Mouse (Mus musculus) kidney, postnatal 0 days (tissue): ENCODE results near the gene Llph. TPM values are rescaled to one million over a fixed set of nuclear protein-coding genes. Genes with fewer than 3 reads are reported as not detected.

Experiments used
- ATAC-seq: fragments of 200-750 bp; cut with Nextera tagmentation; replicated peaks from 2 replicates; pipeline ENCODE4 v1.8.0; 2017; ENCODE audit warnings: low read depth, moderate number of reproducible peaks, moderate TSS enrichment, moderate library complexity; ENCODE audit not compliant: low FRiP score
- DNase-seq: peaks from one replicate; pipeline ENCODE4 v3.0.0-alpha.2; 2016; ENCODE audit warnings: low spot score
- H3K27ac ChIP-seq: fragments of 300-500 bp; sonication (generic); 2 replicates; pipeline ENCODE4 v1.5.1; 2014; ENCODE audit warnings: mild to moderate bottlenecking
- H3K27me3 ChIP-seq: fragments of 300-500 bp; sonication (generic); 2 replicates; pipeline ENCODE4 v1.6.1; 2014; ENCODE audit warnings: low read length, mixed read lengths; ENCODE audit not compliant: insufficient read depth
- H3K36me3 ChIP-seq: fragments of 300-500 bp; sonication (generic); 2 replicates; pipeline ENCODE4 v1.6.1; 2014; ENCODE audit warnings: low read length, mixed read lengths; ENCODE audit not compliant: insufficient read depth
- H3K4me1 ChIP-seq: fragments of 300-500 bp; sonication (generic); replicated peaks from 2 replicates; pipeline ENCODE4 v1.6.1; 2014; ENCODE audit warnings: antibody characterized with exemption, low read length, mixed read lengths; ENCODE audit not compliant: insufficient read depth
- H3K4me2 ChIP-seq: fragments of 300-500 bp; sonication (generic); 2 replicates; pipeline ENCODE4 v1.6.1; 2014; ENCODE audit warnings: mild to moderate bottlenecking, low read length, moderate library complexity, mixed read lengths
- H3K4me3 ChIP-seq: fragments of 300-500 bp; sonication (generic); replicated peaks from 2 replicates; pipeline ENCODE4 v1.5.1; 2014; ENCODE audit warnings: low read depth, low read length
- H3K9ac ChIP-seq: fragments of 300-500 bp; sonication (generic); 2 replicates; pipeline ENCODE4 v1.6.1; 2014; ENCODE audit warnings: low read depth, low read length
- H3K9me3 ChIP-seq: fragments of 300-500 bp; sonication (generic); replicated peaks from 2 replicates; pipeline ENCODE4 v1.6.1; 2016; ENCODE audit warnings: low read length, inconsistent platforms, mixed read lengths
- CTCF ChIP-seq: IDR thresholded peaks from 2 replicates; pipeline ENCODE4 v1.5.1; 2016; ENCODE audit warnings: antibody characterized with exemption, low read depth, mild to moderate bottlenecking, moderate library complexity
- WGBS: fragments of 180-500 bp; shearing (Covaris S2); extraction: QIAGEN DNeasy Blood & Tissue Kit; methylation state at CpG from one replicate; pipeline ENCODE4 v1.1.7; 2014; 5-methylcytosine and 5-hydroxymethylcytosine counted together
- polyA plus RNA-seq: library from polyadenylated mRNA; unstranded; fragments of >200 nt; fragmentation: Nextera tagmentation; extraction: Ambion mirVana; gene quantifications from 2 replicates; pipeline ENCODE4 v1.2.1, GENCODE M21; 2015

The Llph gene
- polyA plus RNA-seq, 1 experiment from 2014 or later: 54.3 TPM

GRCm38 (mm10) chr10:120218996-120219395 is 7.9 kb upstream of the Llph start:
- Histone ChIP-seq H3K27ac (no peak overlapping the region), H3K4me1 (no peaks in the 10 kb centered on the region), H3K4me2 (no peak overlapping the region), H3K9ac (no peak overlapping the region), H3K4me3 (no peak overlapping the region), H3K9me3 (no peaks in the 10 kb centered on the region), H3K27me3 (no peaks in the 10 kb centered on the region), H3K36me3 (peaks cover 16% of the 10 kb centered on the region)
- ATAC-seq (no peak), DNase-seq (no peak)
- no peak for TF ChIP-seq CTCF
- 87% methylated on average over 10 of the region's 10 CpGs for WGBS

DNA sequence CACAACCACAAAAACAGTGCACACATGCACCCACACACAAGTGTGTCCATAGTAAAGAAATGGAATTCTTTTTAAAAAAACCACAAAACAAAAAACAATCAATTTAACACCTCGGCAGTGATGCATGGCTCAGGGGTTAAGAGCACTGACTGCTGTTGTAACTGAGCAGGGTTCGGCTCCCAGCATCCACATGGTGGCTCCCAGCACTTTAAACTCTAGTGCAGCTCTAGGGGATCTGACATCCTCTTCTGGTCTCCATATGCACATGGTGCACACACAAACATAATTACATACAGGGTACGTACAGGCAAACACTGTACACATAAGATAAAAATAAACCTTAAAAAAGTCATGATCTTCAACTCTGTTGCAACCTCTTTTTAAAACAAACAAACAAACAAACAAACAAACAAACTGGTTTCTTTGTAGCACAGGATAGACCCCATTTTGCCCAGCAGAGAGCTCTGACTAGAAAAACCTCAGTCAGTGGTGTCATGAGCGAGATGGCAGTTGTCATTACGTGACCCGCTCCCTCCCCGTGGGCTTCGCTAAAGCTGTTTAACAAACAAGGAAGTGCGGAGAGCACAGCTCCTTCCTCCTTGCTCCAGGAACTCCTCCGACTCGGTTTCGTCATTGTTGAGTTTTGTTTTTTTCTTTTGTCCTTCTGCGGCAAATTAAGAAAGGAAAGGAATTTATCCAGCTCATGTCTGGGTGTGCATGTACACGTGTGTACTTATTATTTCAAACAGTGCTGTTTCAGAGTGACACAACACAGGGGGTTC is 7.1 kb upstream of the Llph start:
- Histone ChIP-seq H3K27me3 (no peaks in the 10 kb centered on the region), H3K9me3 (no peaks in the 10 kb centered on the region), H3K4me2 (no peak overlapping the region), H3K4me3 (no peak overlapping the region), H3K4me1 (no peaks in the 10 kb centered on the region), H3K9ac (no peak overlapping the region), H3K27ac (peak overlapping the region; percentile 31; the same call in 1 of the 2 replicates), H3K36me3 (peaks cover 16% of the 10 kb centered on the region)
- ATAC-seq: no peak
- TF ChIP-seq CTCF: no peak
- 78% methylated on average over 14 of the region's 14 CpGs for WGBS
- no peak for DNase-seq

DNA sequence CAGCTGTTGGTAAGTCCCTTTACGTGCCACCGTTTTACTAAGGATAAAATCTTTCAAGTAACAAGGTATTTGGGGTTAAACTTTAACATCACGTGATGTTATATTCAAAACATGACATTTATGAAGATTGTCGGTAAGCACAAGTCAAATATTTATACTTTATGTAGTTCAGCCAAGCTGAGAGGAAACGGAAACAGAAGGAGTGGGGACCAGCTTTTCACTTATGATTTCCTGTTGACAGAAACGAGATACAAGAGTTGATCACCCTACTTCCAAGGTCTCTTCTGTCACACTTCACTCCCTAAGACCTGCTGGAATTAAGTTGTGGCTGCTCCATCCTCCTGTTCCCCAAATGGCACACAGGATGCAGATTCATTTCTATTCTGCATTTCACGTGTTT is 6.1 kb upstream of the Llph start:
- WGBS: 66% methylated on average over 7 of the region's 7 CpGs
- H3K27ac ChIP-seq: no peak overlapping the region

GRCm38 (mm10) chr10:120231718-120232117 is 4.8 kb downstream of the Llph start:
- H3K4me3 ChIP-seq: no peak overlapping the region
- no peak overlapping the region for H3K4me2 ChIP-seq
- H3K9me3 ChIP-seq: no peaks in the 10 kb centered on the region
- ATAC-seq (no peak), DNase-seq (peak; percentile 79)
- H3K9ac ChIP-seq: no peak overlapping the region
- WGBS: 40% methylated on average over 5 of the region's 5 CpGs
- no peak overlapping the region for H3K27ac ChIP-seq
- H3K27me3 ChIP-seq: no peaks in the 10 kb centered on the region
- peak; percentile 86 for TF ChIP-seq CTCF
- H3K36me3 ChIP-seq: peaks cover 18% of the 10 kb centered on the region
- H3K4me1 ChIP-seq: peaks cover 6% of the 10 kb centered on the region; the same call in 1 of the 2 replicates

More for the DNA sequence above, 6.1 kb upstream of the Llph start:
- Histone ChIP-seq H3K36me3 (peaks cover 15% of the 10 kb centered on the region), H3K4me2 (no peak overlapping the region), H3K4me1 (no peaks in the 10 kb centered on the region), H3K9me3 (no peaks in the 10 kb centered on the region), H3K27me3 (no peaks in the 10 kb centered on the region), H3K4me3 (no peak overlapping the region), H3K9ac (no peak overlapping the region)
- no peak for ATAC-seq
- TF ChIP-seq CTCF: no peak
- no peak for DNase-seq

GRCm38 (mm10) chr10:120233655-120234367 is 6.9 kb downstream of the Llph start:
- no peaks in the 10 kb centered on the region for H3K9me3 ChIP-seq
- DNase-seq (peak; percentile 89), ATAC-seq (peak; percentile 55)
- H3K27ac ChIP-seq: no peak overlapping the region
- no peak overlapping the region for H3K4me3 ChIP-seq
- 25% methylated on average over 18 of the region's 18 CpGs for WGBS
- H3K4me2 ChIP-seq: peak overlapping the region; percentile 29
- no peak overlapping the region for H3K9ac ChIP-seq
- no peaks in the 10 kb centered on the region for H3K4me1 ChIP-seq
- TF ChIP-seq CTCF: peak; percentile 91
- no peaks in the 10 kb centered on the region for H3K27me3 ChIP-seq
- H3K36me3 ChIP-seq: peaks cover 15% of the 10 kb centered on the region

DNA sequence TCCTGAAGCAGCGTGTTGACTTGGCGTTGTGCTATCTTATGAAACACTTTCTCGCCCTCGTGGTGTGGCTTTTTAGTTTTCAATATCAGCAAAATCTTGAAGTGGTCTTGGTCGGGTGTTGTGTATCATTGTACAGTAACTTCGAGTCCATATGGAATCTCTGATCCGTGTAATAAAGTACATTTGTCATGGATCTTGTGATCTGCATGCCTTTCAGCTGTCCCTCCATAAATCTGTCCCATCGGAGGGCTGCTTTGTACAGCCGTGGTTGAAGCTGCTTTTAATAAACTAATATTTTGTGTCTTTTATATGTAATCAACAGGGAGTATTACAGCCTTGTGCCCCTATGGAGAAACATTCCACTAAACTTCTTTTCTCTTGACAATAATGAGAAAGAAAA is 10.0 kb downstream of the Llph start:
- DNase-seq (no peak), ATAC-seq (no peak)
- Histone ChIP-seq H3K36me3 (no peaks in the 10 kb centered on the region), H3K4me3 (no peak overlapping the region), H3K27ac (no peak overlapping the region), H3K4me1 (no peaks in the 10 kb centered on the region), H3K4me2 (no peak overlapping the region), H3K9ac (no peak overlapping the region), H3K27me3 (no peaks in the 10 kb centered on the region), H3K9me3 (no peaks in the 10 kb centered on the region)
- WGBS: 56% methylated on average over 9 of the region's 9 CpGs
- no peak for TF ChIP-seq CTCF
